22 mouse cellular contexts compared by ENCODE assay signal in genomic region chr9:86738067-86738466, GRCm38 (mm10). TPM values are rescaled to one million over a fixed set of nuclear protein-coding genes. Genes with fewer than 3 reads are reported as not detected.
DNase-seq lines count a peak whose midpoint lies in the region; ATAC-seq and TF ChIP-seq lines count a peak whose summit lies in the region.
"Had no signal": no experiment of that assay in that cellular context is flagged by ENCODE, and none has a peak within 500 bp of the region (broad histone marks: within the 10 kb centered on the region; RNA-seq: fewer than 3 reads in every experiment).

No protein-coding gene starts in this region.

- no peaks in the 10 kb centered on the region for H3K36me3 ChIP-seq in intestine, embryonic 14.5 days (ENCODE audit: control insufficient read depth, insufficient read depth, low read length)
- H3K36me3 ChIP-seq in intestine, postnatal 0 days (ENCODE audit: control insufficient read depth, insufficient read depth) = no peaks in the 10 kb centered on the region
- H3K36me3 ChIP-seq: embryonic facial prominence, embryonic 10.5 days; embryonic facial prominence, embryonic 12.5 days; forebrain, embryonic 15.5 days; G1E had no signal

- 79% methylated on average over 1 of the region's 1 CpGs for WGBS in intestine, embryonic 14.5 days
- 91% methylated on average over 1 of the region's 1 CpGs for WGBS in intestine, postnatal 0 days

- no peak overlapping the region for H3K27ac ChIP-seq in intestine, embryonic 14.5 days (ENCODE audit: low read depth)
- H3K27ac ChIP-seq in intestine, postnatal 0 days (ENCODE audit: low read depth, low read length) = no peak overlapping the region
- H3K27ac ChIP-seq: embryonic facial prominence, embryonic 10.5 days; embryonic facial prominence, embryonic 12.5 days; forebrain, embryonic 13.5 days; forebrain, embryonic 15.5 days had no signal

- H3K4me2 ChIP-seq in intestine, embryonic 14.5 days (ENCODE audit: low read length) = no peak overlapping the region
- H3K4me2 ChIP-seq in intestine, postnatal 0 days (replicated peaks; ENCODE audit: low read depth) = no peak overlapping the region
- H3K4me2 ChIP-seq: embryonic facial prominence, embryonic 12.5 days; forebrain, embryonic 13.5 days; forebrain, embryonic 15.5 days had no signal

- peak; percentile 48 to 77 for DNase-seq in adrenal gland, adult (ENCODE audit: inconsistent age in 2 of 2, low spot score in 1 of 2)
- DNase-seq in adrenal gland, postnatal 4 days (ENCODE audit: low spot score in 2 of 2) = no peak
- DNase-seq in adrenal gland, adult 8-10 months = peak; percentile 26
- no peak for DNase-seq in adrenal gland, postnatal 10 days
- peak; percentile 24 for DNase-seq in intestine, embryonic 14.5 days (ENCODE audit: low spot score)
- DNase-seq: B cell, adult 2 months; cerebellum, adult 11-12 months; cerebellum, adult 2 months; cerebellum, adult 9-10 months; cerebellum, postnatal 10 days; cerebellum, postnatal 25 days; forebrain, postnatal 0 days had no signal

- H3K9ac ChIP-seq in intestine, embryonic 14.5 days (ENCODE audit: low read length) = no peak overlapping the region
- no peak overlapping the region for H3K9ac ChIP-seq in intestine, postnatal 0 days (ENCODE audit: low read depth, low read length)
- H3K9ac ChIP-seq: embryonic facial prominence, embryonic 12.5 days; forebrain, embryonic 13.5 days; forebrain, embryonic 15.5 days; forebrain, postnatal 0 days had no signal

- no peak overlapping the region for H3K4me3 ChIP-seq in intestine, embryonic 14.5 days (ENCODE audit: low read depth, low read length)
- no peak overlapping the region for H3K4me3 ChIP-seq in intestine, postnatal 0 days (ENCODE audit: low read depth, low read length)
- H3K4me3 ChIP-seq: embryonic facial prominence, embryonic 10.5 days; embryonic facial prominence, embryonic 12.5 days; forebrain, embryonic 13.5 days; forebrain, embryonic 15.5 days had no signal

- ATAC-seq in intestine, embryonic 14.5 days (replicated peaks; ENCODE audit: low FRiP score, low TSS enrichment, low read depth) = no peak
- no peak for ATAC-seq in intestine, postnatal 0 days
- ATAC-seq: activated CD4-positive, CD25-positive, alpha-beta regulatory T cell, adult 4 months; CD4-positive, CD25-positive, alpha-beta regulatory T cell, adult 4 months; forebrain, embryonic 13.5 days; forebrain, embryonic 15.5 days; forebrain, postnatal 0 days; Patski had no signal

- H3K4me1 ChIP-seq in intestine, embryonic 14.5 days (replicated peaks; ENCODE audit: control insufficient read depth, insufficient read depth, low read length) = peaks cover 3% of the 10 kb centered on the region; the same call in 1 of the 2 replicates
- no peaks in the 10 kb centered on the region for H3K4me1 ChIP-seq in intestine, postnatal 0 days (replicated peaks; ENCODE audit: control insufficient read depth, insufficient read depth, low read length)

- no peak for TF ChIP-seq CTCF in intestine, postnatal 0 days (IDR thresholded peaks at IDR 0.05; ENCODE audit: low read depth)

- no peaks in the 10 kb centered on the region for H3K9me3 ChIP-seq in intestine, embryonic 14.5 days (ENCODE audit: control insufficient read depth, low read length)
- no peaks in the 10 kb centered on the region for H3K9me3 ChIP-seq in intestine, postnatal 0 days (ENCODE audit: control insufficient read depth)
- H3K9me3 ChIP-seq: embryonic facial prominence, embryonic 10.5 days; embryonic facial prominence, embryonic 12.5 days; forebrain, embryonic 13.5 days; forebrain, embryonic 15.5 days; G1E had no signal

- no peaks in the 10 kb centered on the region for H3K27me3 ChIP-seq in intestine, embryonic 14.5 days (replicated peaks; ENCODE audit: control insufficient read depth, insufficient read depth, low read length)
- H3K27me3 ChIP-seq in intestine, postnatal 0 days (replicated peaks; ENCODE audit: control insufficient read depth, insufficient read depth, low read length) = no peaks in the 10 kb centered on the region
- H3K27me3 ChIP-seq: CH12.LX; embryonic facial prominence, embryonic 12.5 days; forebrain, embryonic 13.5 days; forebrain, embryonic 15.5 days; Patski had no signal

RNA-seq across cellular contexts. Expression of gene Prss35, which starts 5.4 kb away (rescaled TPM):
- 100 to 1,000 TPM in 1 of 2 experiments, 10 to 100 TPM in 1; 97.7 to 108 TPM for total RNA-seq in adrenal gland, postnatal 4 days (2021)
- 100 to 1,000 TPM; 111 to 703 (median 400) TPM for total RNA-seq in adrenal gland, adult 8-10 months (2022)
- total RNA-seq in adrenal gland, postnatal 10 days (2021) = 100 to 1,000 TPM in 1 of 2 experiments, 10 to 100 TPM in 1; 80.4 to 108 TPM
- 9.6 and 9.7 TPM in 2 replicates for polyA plus RNA-seq in intestine, embryonic 14.5 days (2014; fragmentation: Nextera tagmentation; extraction: Ambion mirVana)
- polyA plus RNA-seq in intestine, postnatal 0 days (2015; fragmentation: Nextera tagmentation; extraction: Ambion mirVana) = 4.8 TPM in 2 replicates
- total RNA-seq: CH12.LX had no signal
- polyA plus RNA-seq: activated CD4-positive, CD25-positive, alpha-beta regulatory T cell, adult 4 months; CD4-positive, CD25-positive, alpha-beta regulatory T cell, adult 4 months; G1E had no signal

RNA-seq across cellular contexts. Expression of gene Me1, which starts 42.3 kb away (rescaled TPM):
- 100 to 1,000 TPM; 339 to 341 TPM for total RNA-seq in adrenal gland, postnatal 4 days (2021)
- total RNA-seq in adrenal gland, adult 8-10 months (2022) = 1,000 to 10,000 TPM; 1,151 to 1,951 (median 1,592) TPM
- 100 to 1,000 TPM; 231 to 293 TPM for total RNA-seq in adrenal gland, postnatal 10 days (2021)
- polyA plus RNA-seq in intestine, embryonic 14.5 days (2014; fragmentation: Nextera tagmentation; extraction: Ambion mirVana) = 11.2 and 11.6 TPM in 2 replicates
- polyA plus RNA-seq in intestine, postnatal 0 days (2015; fragmentation: Nextera tagmentation; extraction: Ambion mirVana) = 51.6 and 55.2 TPM in 2 replicates
- polyA plus RNA-seq: activated CD4-positive, CD25-positive, alpha-beta regulatory T cell, adult 4 months; CD4-positive, CD25-positive, alpha-beta regulatory T cell, adult 4 months had no signal

Comparison
In these comparisons a context has a peak if more than half of its experiments do, and no peak if none do; other contexts are left out.
1. DNase-seq: peak in adrenal gland, adult (2 of 2), adrenal gland, adult 8-10 months (single experiment) and intestine, embryonic 14.5 days (single experiment); none in adrenal gland, postnatal 4 days (0 of 2) and adrenal gland, postnatal 10 days (single experiment).